Mouse (Mus musculus): ENCODE measurements around the gene Crtap. TPM values are rescaled to one million over a fixed set of nuclear protein-coding genes. Genes with fewer than 3 reads are reported as not detected.
"Not testable (repeated sequence)": the region's sequence is repeated elsewhere in the genome, so short reads cannot be mapped to it uniquely, and the experiment has no call there.

Gene Crtap
- total RNA-seq, 1 experiment = 106 TPM

GRCm38 (mm10) chr9:114394677-114395076 is 4.2 kb upstream of the Crtap start:
- in situ Hi-C loops (cut with MboI; ENCODE audit: low sequenced_read_pairs in 2 of 2, unreplicated experiment in 2 of 2) = no loop called here
- no peak for TF ChIP-seq CHD2 (IDR thresholded peaks at IDR 0.05; ENCODE audit: low read depth, low read length)
- no peak for TF ChIP-seq ZC3H11A (IDR thresholded peaks at IDR 0.05; ENCODE audit: borderline replicate concordance, low read depth, low read length)
- TF ChIP-seq MAFK (IDR thresholded peaks at IDR 0.05; ENCODE audit: insufficient read depth, low read depth, low read length) = 0 out of 2 replicates have a peak, but pooled peaks have one; percentile 3
- Histone ChIP-seq H3K9ac (ENCODE audit: insufficient read depth, low read depth, low read length, poor library complexity, severe bottlenecking) (no peak overlapping the region), H3K36me3 (ENCODE audit: control insufficient read depth, insufficient read depth, low read length, poor library complexity, severe bottlenecking) (no peaks in the 10 kb centered on the region), H3K4me1 (ENCODE audit: control insufficient read depth in 2 of 2, insufficient read depth in 2 of 2, low read length in 2 of 2, poor library complexity in 1 of 2) (peaks cover 6 to 18% of the 10 kb centered on the region in 2 experiments), H3K4me3 (ENCODE audit: insufficient read depth in 1 of 2, low read depth in 1 of 2, low read length in 2 of 2, poor library complexity in 1 of 2, severe bottlenecking in 1 of 2) (no peak overlapping the region), H3K27ac (ENCODE audit: insufficient read depth, low read depth, low read length, poor library complexity, severe bottlenecking) (peak overlapping the region; percentile 57; the same call in 1 of the 2 replicates), H3K9me3 (ENCODE audit: control insufficient read depth, insufficient read depth, low read depth, low read length) (no peaks in the 10 kb centered on the region)
- DNase-seq (ENCODE audit: low read depth, low spot score) = no peak

- H3K4me3 ChIP-seq (ENCODE audit: insufficient read depth in 1 of 2, low read depth in 1 of 2, low read length in 2 of 2, poor library complexity in 1 of 2, severe bottlenecking in 1 of 2); H3K9me3 ChIP-seq (ENCODE audit: control insufficient read depth, insufficient read depth, low read depth, low read length); DNase-seq (ENCODE audit: low read depth, low spot score); H3K9ac ChIP-seq (ENCODE audit: insufficient read depth, low read depth, low read length, poor library complexity, severe bottlenecking); H3K36me3 ChIP-seq (ENCODE audit: control insufficient read depth, insufficient read depth, low read length, poor library complexity, severe bottlenecking); in situ Hi-C loops (cut with MboI; ENCODE audit: low sequenced_read_pairs in 2 of 2, unreplicated experiment in 2 of 2): not testable (repeated sequence)
- Histone ChIP-seq H3K27ac (ENCODE audit: insufficient read depth, low read depth, low read length, poor library complexity, severe bottlenecking) (peak overlapping the region; percentile 57; the same call in 1 of the 2 replicates), H3K4me1 (ENCODE audit: control insufficient read depth in 2 of 2, insufficient read depth in 2 of 2, low read length in 2 of 2, poor library complexity in 1 of 2) (peaks cover 6 to 18% of the 10 kb centered on the region in 2 experiments)
Observed at GRCm38 (mm10) chr9:114394136-114394535, 3.7 kb upstream of the Crtap start.

GRCm38 (mm10) chr9:114390749-114391075 is 237 bp upstream of the Crtap start:
- peaks cover 6 to 22% of the 10 kb centered on the region in 2 experiments for H3K4me1 ChIP-seq (ENCODE audit: control insufficient read depth in 2 of 2, insufficient read depth in 2 of 2, low read length in 2 of 2, poor library complexity in 1 of 2)
- 0 out of 2 replicates have a peak, but pooled peaks cover 3% of the 10 kb centered on the region for H3K36me3 ChIP-seq (ENCODE audit: control insufficient read depth, insufficient read depth, low read length, poor library complexity, severe bottlenecking)
- peak overlapping the region; percentile 83; the same call in 1 of the 2 replicates for H3K27ac ChIP-seq (ENCODE audit: insufficient read depth, low read depth, low read length, poor library complexity, severe bottlenecking)
- no peak for TF ChIP-seq ZC3H11A (IDR thresholded peaks at IDR 0.05; ENCODE audit: borderline replicate concordance, low read depth, low read length)
- no peak for TF ChIP-seq ZNF384 (IDR thresholded peaks at IDR 0.05; ENCODE audit: low read depth, low read length)
- in situ Hi-C loops (cut with MboI; ENCODE audit: low sequenced_read_pairs in 2 of 2, unreplicated experiment in 2 of 2) = no loop called here
- H3K9me3 ChIP-seq (ENCODE audit: control insufficient read depth, insufficient read depth, low read depth, low read length) = no peaks in the 10 kb centered on the region
- peak overlapping the region; percentile 91 for H3K9ac ChIP-seq (ENCODE audit: insufficient read depth, low read depth, low read length, poor library complexity, severe bottlenecking)
- peak overlapping the region; percentile 83 to 89 for H3K4me3 ChIP-seq (ENCODE audit: insufficient read depth in 1 of 2, low read depth in 1 of 2, low read length in 2 of 2, poor library complexity in 1 of 2, severe bottlenecking in 1 of 2)
- DNase-seq (ENCODE audit: low read depth, low spot score) = no peak

DNA sequence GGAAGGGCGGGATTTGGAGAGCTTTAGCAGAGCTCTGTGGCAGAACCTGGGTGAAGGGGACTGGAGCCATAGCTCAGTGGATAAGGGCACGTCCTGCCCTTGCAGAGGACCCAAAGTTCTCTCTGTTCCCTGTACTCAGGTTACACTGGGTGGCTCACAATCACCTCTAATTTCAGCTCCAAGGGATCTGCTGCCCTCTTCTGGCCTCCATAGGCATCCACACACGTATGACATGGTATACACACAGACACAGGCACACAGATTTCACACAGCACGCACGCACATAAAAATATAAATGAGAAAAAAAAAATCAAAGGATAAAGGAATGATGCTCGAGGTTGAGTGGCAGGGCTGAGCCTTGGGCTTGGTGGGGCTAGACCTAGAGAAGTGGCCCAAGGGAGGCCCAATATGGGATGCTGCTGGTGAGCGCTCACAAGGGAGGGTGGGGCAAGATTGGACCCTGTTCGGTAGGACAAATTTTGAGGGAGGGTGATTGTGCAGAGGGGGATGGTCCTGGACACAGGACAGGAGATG is 1.0 kb downstream of the Crtap start:
- in situ Hi-C loops (cut with MboI; ENCODE audit: low sequenced_read_pairs in 2 of 2, unreplicated experiment in 2 of 2) = no loop called here
- no peak for DNase-seq (ENCODE audit: low read depth, low spot score)
- TF ChIP-seq MAFK (IDR thresholded peaks at IDR 0.05; ENCODE audit: insufficient read depth, low read depth, low read length) (no peak), HCFC1 (IDR thresholded peaks at IDR 0.05; ENCODE audit: borderline replicate concordance, insufficient read depth, low read length) (no peak), ZNF384 (IDR thresholded peaks at IDR 0.05; ENCODE audit: low read depth, low read length) (no peak), CHD2 (IDR thresholded peaks at IDR 0.05; ENCODE audit: low read depth, low read length) (no peak), ZC3H11A (IDR thresholded peaks at IDR 0.05; ENCODE audit: borderline replicate concordance, low read depth, low read length) (no peak)
- Histone ChIP-seq H3K36me3 (ENCODE audit: control insufficient read depth, insufficient read depth, low read length, poor library complexity, severe bottlenecking) (0 out of 2 replicates have a peak, but pooled peaks cover 3% of the 10 kb centered on the region), H3K27ac (ENCODE audit: insufficient read depth, low read depth, low read length, poor library complexity, severe bottlenecking) (no peak overlapping the region; the same call in 1 of the 2 replicates), H3K4me1 (ENCODE audit: control insufficient read depth in 2 of 2, insufficient read depth in 2 of 2, low read length in 2 of 2, poor library complexity in 1 of 2) (peaks cover 2 to 11% of the 10 kb centered on the region in 2 experiments), H3K4me3 (ENCODE audit: insufficient read depth in 1 of 2, low read depth in 1 of 2, low read length in 2 of 2, poor library complexity in 1 of 2, severe bottlenecking in 1 of 2) (peak overlapping the region; percentile 83 to 89), H3K9me3 (ENCODE audit: control insufficient read depth, insufficient read depth, low read depth, low read length) (no peaks in the 10 kb centered on the region), H3K9ac (ENCODE audit: insufficient read depth, low read depth, low read length, poor library complexity, severe bottlenecking) (no peak overlapping the region; the same call in 1 of the 2 replicates)

DNA sequence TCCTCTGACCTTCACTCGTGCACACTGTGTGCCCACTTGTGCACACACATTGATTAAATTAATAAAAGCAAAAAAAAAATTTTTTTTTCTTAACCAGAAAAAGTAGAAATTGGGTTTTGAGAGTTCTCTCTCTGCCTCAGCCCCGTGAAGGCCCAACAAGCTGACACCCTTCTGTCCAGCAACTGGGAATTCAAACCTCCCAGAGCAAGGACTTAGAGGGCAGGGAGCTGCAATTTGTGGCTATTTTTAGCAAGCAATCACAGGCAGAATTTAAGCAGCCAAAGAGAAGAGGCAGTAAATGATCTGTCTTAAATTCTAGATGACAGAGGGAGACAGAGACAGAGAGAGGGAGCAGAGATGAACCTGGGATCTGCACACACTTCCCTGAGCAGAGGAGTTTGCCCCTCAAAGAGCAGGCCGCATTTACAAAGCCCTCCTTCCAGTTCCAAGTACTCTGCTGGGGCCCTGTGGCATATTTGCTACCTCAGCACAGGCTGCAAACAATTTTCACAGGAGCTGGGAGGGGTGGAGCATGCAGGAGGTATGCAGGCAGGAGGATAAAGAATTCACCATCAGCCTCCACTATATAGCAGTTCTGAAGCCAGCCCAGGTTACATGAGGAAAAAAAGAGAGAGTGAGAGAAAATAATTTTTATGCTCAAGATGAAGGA is 1.6 kb downstream of the Crtap start:
- Histone ChIP-seq H3K9ac (ENCODE audit: insufficient read depth, low read depth, low read length, poor library complexity, severe bottlenecking) (no peak overlapping the region; the same call in 1 of the 2 replicates), H3K36me3 (ENCODE audit: control insufficient read depth, insufficient read depth, low read length, poor library complexity, severe bottlenecking) (0 out of 2 replicates have a peak, but pooled peaks cover 3% of the 10 kb centered on the region), H3K4me3 (ENCODE audit: insufficient read depth in 1 of 2, low read depth in 1 of 2, low read length in 2 of 2, poor library complexity in 1 of 2, severe bottlenecking in 1 of 2) (peak overlapping the region in 1 of 2 experiments; percentile 83; a peak in 1 of 4 replicates), H3K27ac (ENCODE audit: insufficient read depth, low read depth, low read length, poor library complexity, severe bottlenecking) (no peak overlapping the region; the same call in 1 of the 2 replicates), H3K4me1 (ENCODE audit: control insufficient read depth in 2 of 2, insufficient read depth in 2 of 2, low read length in 2 of 2, poor library complexity in 1 of 2) (peaks cover 2 to 11% of the 10 kb centered on the region in 2 experiments), H3K9me3 (ENCODE audit: control insufficient read depth, insufficient read depth, low read depth, low read length) (no peaks in the 10 kb centered on the region)
- in situ Hi-C loops (cut with MboI; ENCODE audit: low sequenced_read_pairs in 2 of 2, unreplicated experiment in 2 of 2) = no loop called here
- DNase-seq (ENCODE audit: low read depth, low spot score) = no peak
- TF ChIP-seq ZNF384 (IDR thresholded peaks at IDR 0.05; ENCODE audit: low read depth, low read length) (no peak), MAFK (IDR thresholded peaks at IDR 0.05; ENCODE audit: insufficient read depth, low read depth, low read length) (peak; percentile 30; the same call in 1 of the 2 replicates)
